Mouse (Mus musculus): ENCODE measurements around the gene Tcf20.

Gene Tcf20

DNA sequence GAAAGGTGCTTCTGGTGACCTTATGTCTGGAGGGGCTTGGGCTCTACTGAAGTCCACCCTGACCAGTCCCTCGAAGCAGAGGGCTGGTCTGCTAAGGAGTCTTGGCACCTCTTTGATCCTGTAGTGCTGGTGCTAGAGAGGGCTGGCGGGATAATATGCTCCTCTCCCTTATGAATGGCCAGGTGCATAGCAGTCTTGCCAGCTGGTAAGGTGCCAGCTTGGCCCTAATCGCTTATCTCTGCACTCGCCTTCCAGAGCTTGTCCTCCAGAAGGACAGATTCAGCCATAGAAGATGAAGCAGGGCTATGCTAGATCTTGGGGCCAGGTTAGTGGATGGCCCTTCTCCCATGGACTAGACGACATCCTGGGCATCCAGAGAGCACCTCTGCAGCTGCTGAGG is 64.1 kb downstream of the Tcf20 start:
- no peak for DNase-seq (ENCODE audit: low spot score)

DNA sequence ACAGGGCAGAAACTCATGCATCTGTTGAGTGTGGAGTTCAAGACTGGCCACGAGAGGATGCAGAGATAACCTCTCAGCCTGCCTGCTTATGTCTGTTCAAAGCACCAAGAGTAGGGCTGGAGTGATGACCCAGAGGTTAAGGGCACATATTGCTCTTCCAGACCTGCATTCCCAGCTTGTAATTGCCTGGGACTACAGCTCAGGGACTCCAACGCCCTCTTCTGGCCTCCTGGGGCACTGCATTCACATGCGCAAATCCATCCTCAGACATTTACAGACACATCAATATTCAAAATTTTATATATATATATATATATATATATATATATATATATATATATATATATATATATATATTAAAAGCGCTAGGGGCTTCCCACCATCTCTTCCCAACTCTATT is 64.9 kb downstream of the Tcf20 start:
- DNase-seq (ENCODE audit: low spot score), result no peak

DNA sequence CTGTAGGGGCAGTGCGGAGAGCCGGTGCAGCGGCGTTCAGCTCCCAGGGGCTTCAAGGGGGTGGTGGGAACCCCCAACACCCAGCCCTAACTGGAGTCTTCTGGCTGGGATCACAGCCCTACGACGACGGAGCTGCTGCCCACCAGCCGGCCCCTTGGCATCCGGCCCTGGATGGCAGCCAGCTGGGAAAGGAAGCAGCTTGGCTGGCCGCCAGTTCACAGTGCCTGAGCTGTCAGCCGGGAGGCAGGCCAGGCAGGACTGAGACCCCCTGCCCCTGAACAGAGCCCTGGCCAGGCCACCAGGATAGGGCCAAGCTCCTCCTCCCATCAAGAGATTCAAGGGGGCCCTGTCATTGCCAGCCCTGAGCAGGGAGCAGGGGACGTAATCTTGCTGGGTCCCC is 65.6 kb downstream of the Tcf20 start:
- no peak for DNase-seq (ENCODE audit: low spot score)

DNA sequence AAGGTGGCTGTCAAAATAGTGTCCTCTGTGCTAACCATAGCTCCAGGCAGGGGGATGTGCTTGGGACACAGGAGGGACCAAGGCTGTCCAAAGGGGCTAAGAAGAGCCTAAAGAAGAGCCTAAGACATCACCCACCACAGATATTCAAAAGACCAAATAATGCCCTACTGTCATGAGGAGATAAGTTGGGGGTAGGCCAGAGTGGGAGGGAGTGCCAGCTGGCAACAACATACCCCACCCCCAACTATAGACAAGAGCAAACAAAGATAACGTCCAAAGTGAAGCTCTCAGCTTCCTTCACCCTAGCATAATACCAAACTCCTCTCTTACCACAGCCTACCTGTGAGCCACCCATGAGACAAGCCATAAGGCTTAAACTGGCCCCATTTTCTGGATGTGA is 66.1 kb downstream of the Tcf20 start:
- no peak for DNase-seq (ENCODE audit: low spot score)

DNA sequence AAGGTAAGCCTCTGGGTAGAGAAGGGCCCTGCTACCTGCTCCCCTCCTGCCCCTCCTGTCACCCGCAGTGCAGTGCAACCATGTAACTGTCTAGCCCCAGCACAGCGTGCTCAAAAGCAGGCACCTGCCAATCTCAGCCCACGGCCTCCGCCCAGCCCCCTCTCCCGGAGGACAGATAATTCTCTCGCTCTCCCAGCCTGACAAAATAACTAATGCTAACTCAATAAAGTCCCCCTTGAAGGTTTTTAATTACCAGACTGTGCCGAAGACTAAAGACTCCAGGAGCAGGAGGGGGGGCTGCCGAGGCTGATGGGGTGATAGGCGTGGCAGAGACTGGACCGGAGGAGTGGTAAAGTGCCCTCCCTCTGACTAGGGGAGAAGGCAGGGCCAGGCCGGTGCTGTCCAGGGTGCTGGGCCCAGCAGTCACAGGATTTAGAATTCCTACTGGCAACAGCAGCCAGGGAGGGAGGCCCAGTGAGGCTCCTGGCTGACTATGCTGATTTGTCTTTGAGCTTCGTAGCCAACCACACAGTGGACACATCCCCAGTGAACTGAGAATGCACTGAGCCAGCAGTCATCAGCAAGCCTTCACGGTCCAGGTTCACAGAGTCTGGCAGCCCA is 66.7 kb downstream of the Tcf20 start:
- DNase-seq (ENCODE audit: low spot score), result no peak

DNA sequence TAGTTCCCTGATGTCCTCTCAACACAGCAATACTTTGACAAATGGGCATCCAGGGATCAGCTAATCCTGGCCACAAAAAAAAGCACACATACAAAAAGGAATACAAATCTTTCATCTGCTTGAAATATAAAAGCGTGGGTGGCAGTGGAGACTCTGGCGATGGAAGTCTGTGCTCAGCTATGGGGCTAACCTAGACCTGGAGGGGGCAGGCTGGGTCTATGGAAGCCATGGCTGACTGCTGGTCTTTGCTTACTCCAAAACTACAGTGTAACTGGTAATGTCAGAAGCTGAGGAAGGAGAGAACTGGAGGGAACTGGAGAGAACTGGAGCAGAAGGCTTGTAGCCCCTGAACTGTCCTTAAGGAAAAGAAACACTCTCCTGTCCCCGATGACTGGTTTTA is 69.7 kb downstream of the Tcf20 start:
- no peak for DNase-seq (ENCODE audit: low spot score)

DNA sequence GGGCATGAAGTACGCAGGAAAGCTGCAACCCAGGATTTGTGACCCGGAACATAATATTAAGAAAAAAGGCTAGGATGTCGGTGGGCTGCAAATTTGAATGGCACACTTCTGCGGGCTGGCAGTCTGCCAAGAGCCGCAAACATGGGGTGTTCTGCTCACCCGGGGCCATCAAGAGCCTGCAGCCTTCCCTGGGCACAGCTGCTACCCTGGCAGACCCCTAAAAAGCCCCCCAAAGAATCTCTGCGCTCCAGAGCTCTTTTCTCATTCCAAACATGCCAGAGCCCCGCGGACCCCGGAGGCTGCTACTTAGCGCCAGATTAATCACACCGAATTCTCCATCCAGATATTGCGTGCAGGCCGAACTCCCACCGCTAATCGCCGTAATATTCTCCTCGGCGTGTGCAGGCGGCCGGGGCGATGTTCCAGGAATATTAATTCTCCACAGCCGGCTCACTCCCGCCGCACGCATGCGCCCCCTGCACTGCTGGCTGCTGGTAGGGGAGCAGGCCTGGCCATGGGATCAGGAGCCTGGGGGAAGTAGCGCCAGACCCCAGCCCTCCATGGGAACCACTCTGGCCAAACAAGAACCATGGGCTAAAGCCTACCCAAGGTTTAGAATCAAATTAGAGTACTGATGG is 70.3 kb downstream of the Tcf20 start:
- DNase-seq (ENCODE audit: low spot score), result no peak

DNA sequence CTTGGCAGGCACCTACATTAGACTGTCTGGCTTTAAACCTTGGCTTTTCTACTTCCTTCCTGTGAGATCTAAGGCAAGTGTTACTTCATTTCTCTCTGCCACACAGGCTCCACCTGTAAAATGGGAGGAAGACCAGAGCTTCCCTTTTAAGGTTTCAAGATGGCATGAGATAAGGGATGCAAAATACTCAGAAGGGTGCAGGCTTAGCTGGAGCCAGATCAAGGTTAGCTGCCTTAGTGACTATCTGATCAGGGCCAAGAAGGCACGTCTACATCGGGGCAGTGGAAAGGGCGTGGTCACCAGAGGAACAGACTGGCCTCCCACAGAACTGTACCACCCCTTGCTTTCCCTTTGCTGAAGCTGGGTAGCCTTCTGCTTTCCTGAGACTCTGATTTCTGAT is 73.2 kb downstream of the Tcf20 start:
- no peak for DNase-seq (ENCODE audit: low spot score)

DNA sequence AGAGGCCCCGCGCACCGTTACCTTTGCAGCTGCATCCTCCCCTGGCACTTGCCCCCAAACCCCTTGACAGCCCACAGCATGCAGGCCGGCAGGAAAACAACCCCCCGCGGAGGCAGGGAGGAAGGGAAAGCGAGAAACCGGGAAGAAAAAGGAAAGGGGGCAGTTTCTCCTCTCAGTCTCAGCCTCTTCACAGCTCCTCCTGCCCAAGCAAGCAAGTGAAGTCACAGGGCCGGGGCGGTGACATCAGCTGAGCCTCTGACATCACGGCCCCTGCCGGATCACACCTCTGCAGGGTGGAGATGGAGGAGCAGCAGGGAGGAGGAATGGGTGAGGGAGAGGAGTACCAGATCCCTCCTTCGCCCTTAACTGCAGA is 75.7 kb downstream of the Tcf20 start:
- DNase-seq (ENCODE audit: low spot score), result no peak

DNA sequence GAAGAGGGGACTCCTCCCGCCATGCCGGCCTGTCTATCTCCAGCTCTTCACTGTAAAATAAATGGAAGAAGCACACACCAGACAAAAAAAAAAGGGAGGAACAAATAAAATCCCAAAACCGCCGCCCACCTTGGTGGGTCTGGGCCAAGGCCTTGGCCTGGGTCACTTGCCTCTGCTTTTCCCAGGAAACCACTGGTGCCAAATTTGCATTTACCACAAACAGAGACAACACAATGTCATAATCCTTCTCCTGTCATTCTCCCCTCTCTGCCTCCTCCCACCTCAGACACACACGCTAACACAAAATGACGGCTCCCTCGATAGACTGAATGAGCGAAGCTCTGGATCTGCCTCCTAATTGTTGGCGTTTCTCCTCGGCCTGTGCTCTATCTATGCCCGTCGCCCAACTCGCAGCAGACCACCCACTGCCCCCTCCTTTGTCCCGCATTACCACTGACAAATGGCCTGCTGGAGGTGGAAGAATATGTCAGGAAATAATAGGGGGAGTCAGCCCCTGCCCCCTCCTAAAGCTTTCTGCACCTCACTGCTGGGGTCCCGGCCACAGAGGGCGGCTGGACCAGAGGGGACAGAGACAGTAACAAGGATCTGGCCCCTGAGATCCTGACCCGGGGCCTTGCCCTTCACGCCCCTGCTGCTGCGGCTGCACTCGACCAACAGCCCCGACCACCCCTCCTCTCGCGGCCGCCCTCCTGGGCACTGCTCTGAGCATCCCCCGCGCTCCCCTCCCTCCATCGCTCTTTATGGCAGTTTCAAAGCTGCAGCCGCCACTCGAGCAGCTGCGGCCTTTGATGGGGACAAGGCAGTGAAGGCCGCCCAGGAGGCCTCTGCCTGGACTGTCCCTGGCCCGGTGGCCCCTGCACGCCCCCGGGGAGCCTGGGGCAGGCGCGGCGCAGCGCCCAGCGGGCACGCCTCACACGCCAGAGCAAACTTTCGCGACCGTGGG is 76.4 kb downstream of the Tcf20 start:
- DNase-seq (ENCODE audit: low spot score), result no peak

DNA sequence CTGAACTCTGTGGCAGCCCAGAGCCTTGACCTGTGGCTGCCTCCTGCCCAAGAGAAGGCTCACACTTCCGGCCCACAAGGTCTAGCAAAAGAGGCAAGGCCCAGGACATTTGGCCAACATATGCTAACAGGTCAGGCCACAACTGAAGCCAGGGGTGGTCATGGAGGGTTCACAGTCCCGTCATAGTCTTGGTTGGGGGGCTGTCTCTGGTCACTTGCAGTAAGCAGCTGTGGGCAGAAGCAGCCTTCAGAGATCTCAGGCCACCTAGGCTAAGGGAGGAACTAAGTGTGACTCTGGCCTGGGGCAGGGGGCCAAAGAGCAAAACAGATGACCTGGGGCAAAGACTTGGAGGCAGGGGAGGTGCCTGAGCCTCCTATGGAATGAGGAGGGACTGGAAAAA is 77.1 kb downstream of the Tcf20 start:
- no peak for DNase-seq (ENCODE audit: low spot score)

DNA sequence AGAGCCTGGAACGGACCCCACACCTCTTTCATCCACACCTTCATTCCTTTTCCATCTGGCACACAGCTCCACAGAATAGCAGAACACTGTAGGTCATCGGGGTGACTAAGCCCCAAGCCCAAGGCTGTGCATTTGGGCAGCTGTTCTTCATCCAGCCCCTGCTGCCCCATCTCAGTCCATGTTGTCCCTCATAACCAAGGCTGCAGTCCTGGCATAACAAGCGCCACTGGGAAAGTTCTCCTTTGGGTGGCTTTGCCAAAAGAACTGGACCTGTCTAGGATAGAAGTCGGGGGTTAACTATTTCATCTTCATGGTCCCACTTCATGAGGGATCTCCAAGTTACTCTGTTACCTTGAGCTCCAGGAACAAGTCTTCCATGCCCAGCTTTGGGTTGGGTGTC is 77.9 kb downstream of the Tcf20 start:
- DNase-seq (ENCODE audit: low spot score), result no peak

DNA sequence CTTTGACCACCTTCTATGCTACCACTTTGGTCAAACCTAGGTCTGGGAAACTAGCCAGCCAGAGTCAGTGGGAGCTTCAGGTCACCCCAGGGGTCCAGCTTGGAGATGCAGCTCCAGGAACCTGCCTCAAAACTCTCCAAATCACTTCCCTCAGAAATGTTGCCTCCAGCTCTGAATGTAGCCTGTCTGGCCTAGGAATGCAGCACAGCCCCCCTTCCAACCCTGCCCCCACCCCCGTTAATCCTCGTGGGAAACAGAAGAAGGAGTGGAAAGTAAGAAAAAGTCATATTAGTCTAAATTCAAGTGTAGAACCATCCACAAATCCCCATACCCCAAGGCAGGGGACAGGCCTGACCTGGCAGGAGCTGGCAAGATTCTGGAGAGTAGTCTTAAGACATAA is 79.2 kb downstream of the Tcf20 start:
- DNase-seq (ENCODE audit: low spot score), result no peak

DNA sequence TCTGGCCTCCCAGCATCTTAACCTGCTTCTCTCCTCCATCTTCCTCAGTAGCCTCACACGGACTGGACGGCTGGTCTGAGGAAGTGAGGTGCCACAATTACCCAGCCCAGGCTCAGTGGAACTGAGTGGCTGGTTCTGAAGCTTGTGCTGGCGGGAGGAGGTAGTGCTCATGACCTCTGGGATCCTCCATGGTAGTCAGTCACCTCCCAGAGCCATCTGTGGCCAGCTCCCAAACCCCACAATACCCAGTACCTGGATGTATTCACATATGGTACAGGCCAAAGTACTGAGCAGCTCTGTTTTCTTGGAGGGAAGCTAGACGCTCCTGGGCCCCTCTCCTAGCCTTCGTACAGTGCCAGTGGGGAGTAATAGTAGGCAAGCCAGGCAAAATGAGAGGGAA is 80.4 kb downstream of the Tcf20 start:
- DNase-seq (ENCODE audit: low spot score), result no peak

DNA sequence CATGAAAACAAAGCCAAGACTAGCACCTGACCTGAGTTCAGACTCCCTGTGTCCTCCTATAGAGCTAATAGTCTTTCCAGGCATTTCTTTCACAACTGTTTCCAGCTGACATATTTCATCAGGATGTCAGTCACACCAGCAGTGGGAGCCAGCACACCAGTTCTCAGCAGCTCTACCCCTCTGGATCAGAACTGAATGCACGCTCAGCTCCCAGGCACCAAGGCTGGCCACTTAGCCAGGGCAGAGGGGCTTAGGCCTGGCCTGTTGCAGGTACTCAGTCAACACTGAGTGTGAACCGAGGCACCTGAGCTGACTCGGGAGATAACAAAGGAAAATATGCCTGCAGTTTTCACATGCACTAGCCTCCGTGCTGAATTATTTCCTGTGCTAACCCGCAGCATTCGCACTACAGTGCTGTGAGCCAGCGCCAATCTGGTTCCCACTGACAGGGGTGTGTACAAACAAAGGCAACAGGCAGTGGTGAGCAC is 81.1 kb downstream of the Tcf20 start:
- DNase-seq (ENCODE audit: low spot score), result no peak

DNA sequence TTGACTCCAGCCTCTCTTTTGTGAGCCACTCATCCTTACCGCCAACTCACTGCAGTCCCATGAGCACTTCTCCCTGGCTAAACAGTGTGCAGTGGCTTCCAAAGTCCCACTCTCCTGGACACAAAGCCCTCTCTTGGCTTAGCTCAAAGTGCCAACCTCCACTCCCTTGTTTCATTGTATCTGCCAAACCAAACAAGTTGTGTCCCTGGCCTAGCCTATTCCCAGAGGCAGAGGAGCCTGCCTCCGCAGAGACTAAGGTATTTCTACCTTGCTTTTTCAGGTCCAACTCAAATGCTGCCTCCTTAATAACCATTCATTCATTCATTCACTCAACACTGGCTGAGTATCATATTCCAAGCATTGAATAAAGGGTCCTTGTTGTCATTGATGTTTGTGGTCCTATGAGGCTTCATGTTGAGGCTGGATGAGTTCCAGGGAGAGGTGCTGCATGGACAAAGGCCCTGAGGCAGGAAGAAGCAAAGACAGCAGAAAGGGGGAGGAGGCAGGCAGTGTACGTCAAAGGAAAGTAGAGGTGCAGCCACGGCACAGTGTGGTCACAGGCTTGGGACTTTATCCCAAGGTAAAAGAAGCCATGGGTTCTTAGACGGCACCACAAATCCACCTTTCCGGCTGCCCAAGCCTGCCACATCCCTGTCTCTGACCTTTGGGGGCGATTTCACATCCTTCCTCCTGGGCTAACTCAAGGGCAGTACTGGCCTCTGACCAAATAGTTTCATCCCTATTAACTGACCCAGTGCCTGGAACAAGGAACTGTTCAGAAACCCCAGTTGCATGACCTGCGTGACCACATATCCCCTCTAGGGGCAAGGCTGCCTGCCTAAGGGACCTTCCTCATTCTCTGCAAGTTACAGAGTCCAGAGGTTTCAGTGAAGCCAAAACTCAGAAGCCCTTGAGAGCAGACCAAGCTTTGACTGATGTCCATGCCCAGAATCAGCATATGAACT is 82.0 kb downstream of the Tcf20 start:
- DNase-seq (ENCODE audit: low spot score), result no peak

DNA sequence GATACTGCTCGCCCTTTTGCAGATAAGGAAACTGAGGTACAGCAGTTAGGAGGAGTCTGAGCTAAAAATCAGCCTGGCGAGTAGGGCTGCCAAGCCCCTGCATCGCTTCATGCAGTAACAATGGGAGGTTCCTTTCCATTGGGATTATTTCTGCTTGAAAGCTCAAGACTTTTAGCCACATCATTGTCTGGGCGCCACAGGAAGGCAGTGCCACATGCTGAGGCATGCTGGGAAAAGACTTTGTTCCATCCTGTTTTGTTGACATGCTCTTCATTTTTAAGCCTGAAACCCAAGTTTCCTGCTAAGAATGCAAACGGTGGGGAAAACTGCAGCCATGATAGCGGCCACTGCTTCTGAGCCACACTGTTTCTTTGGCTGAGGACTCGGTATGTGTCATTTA is 83.1 kb downstream of the Tcf20 start:
- no peak for DNase-seq (ENCODE audit: low spot score)

DNA sequence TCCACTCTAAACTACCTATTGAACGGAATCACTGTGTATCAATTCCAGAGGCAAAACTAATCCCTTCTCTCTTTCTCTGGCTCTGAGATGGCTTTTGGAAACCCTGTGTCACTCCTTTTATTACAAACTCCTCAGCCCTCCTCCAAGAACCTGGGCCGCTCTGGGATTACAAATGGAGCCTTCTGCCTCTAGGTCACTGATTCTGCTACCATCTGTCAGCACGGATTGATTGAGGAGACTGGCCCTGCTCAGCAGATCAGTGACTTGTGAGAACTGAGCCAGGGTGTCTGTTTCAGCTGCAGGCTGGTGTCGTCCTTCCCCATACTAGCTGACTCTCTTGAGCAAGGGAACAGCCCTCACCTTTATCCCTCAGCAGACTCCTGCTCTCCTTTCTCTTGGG is 85.2 kb downstream of the Tcf20 start:
- DNase-seq (ENCODE audit: low spot score), result no peak

DNA sequence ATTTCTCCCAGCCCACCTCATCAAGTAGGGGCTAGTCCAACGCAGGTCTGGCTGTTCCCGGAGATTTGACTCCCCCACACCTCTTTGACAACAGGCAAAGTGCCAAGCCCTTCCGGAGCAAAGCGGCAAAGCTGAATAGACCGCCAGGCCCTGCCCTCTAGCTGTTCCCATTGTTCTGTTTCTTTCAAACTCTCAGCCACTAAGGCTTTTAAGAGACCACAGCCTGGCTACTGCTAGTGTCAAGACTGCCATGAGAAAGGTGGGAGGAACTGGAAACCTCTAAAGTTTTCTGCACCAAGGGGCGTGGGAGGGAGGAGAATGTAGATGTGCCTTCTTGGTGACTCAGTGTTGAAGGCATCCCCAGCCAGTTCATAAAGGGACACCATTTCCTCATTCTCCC is 86.4 kb downstream of the Tcf20 start:
- no peak for DNase-seq (ENCODE audit: low spot score)

DNA sequence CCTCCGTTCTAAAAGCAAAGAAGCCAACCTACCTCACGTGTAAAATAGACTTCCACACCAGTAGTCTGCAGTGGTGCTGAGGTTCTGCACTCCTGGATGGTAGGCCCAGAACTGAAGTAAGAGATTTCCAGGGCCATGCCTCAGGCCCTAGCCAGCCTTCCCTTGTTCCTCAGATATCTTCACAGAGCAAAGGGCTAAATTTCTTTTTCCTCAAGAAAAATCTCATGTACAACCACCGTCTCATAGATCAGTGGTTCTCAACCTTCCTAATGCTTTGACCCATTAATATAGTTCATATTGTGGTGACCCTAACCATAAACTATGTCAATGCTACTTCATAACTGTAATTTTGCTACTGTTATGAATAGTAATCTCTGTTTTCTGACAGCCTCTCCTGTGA is 87.3 kb downstream of the Tcf20 start:
- DNase-seq (ENCODE audit: low spot score), result no peak

DNA sequence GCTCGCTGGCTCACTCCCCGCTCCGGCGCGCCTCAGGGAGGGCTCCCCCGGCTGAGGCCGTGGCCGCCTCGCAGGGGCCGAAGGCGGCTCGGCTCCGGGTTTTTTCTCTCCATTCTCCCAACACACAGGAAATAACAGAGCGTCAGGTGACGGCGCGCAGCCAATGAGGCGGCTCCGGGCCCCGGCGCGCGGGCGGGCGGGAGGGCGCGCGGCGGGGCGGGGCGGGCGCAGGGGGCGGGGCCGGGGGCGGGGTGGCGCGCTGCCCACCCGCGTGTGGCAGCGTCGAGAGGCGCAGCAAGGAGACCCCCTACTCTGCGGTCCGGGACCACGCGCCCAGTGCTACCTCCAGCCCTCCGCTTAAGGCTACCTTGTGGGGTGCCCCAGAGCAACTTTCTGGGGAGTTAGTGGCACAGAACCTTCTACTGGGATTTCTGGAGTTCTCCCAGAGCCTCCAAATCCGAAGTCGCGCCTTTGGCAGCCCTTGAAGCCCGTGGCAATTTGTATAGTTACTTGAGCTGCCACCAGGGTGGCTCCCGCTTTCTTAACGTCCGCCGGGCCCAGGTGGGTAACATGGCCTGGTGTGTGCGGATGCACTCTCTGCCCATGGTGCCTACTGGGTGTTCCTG is 87.9 kb downstream of the Tcf20 start:
- DNase-seq (ENCODE audit: low spot score), result peak; percentile 77
